Mouse (Mus musculus): ENCODE results near the gene Pgs1.

- TF ChIP-seq CTCF (IDR thresholded peaks at IDR 0.05) (no peak), EP300 (IDR thresholded peaks at IDR 0.05) (no peak)
These were observed 21.5 kb downstream of the Pgs1 start for GRCm38 (mm10) chr11:118007460-118008143.
